Mouse (Mus musculus) myocyte (in vitro differentiated cells): ENCODE data around the gene Gm42674.

Source experiments
- CEBPB ChIP-seq: IDR thresholded peaks from 2 replicates; pipeline ENCODE4 v1.6.1; 2011; ENCODE audit warnings: mild to moderate bottlenecking, moderate library complexity; ENCODE audit not compliant: poor library complexity, insufficient read depth, severe bottlenecking
- E2F4 ChIP-seq: IDR thresholded peaks from one replicate; pipeline ENCODE4 v1.6.1; 2011; ENCODE audit warnings: mild to moderate bottlenecking, control low read depth, moderate library complexity; ENCODE audit not compliant: insufficient read depth
- MAX ChIP-seq: IDR thresholded peaks from one replicate; pipeline ENCODE4 v1.6.1; 2011; ENCODE audit warnings: low read depth, mild to moderate bottlenecking, control low read depth
- MYOG ChIP-seq, 3 experiments: IDR thresholded peaks; one replicate each; pipeline ENCODE4 v1.6.1; 2011; ENCODE audit warnings: control low read depth in 2 of 3, low read depth in 2 of 3, mild to moderate bottlenecking in 2 of 3; ENCODE audit not compliant: insufficient read length in 2 of 3, control insufficient read depth in 1 of 3, insufficient read depth in 1 of 3
- POLR2A ChIP-seq: IDR thresholded peaks from one replicate; pipeline ENCODE4 v1.6.1; 2011; ENCODE audit warnings: low read depth, mild to moderate bottlenecking, control low read depth, moderate library complexity; ENCODE audit not compliant: insufficient read length
- SRF ChIP-seq: IDR thresholded peaks from one replicate; pipeline ENCODE4 v1.6.1; 2011; ENCODE audit warnings: low read depth; ENCODE audit not compliant: control insufficient read depth, insufficient read length
- USF1 ChIP-seq: IDR thresholded peaks from one replicate; pipeline ENCODE4 v1.6.1; 2011; ENCODE audit warnings: low read depth, mild to moderate bottlenecking, control low read depth, moderate library complexity

- TF ChIP-seq POLR2A: no peak
- no peak for TF ChIP-seq E2F4
- TF ChIP-seq USF1: no peak
- no peak for TF ChIP-seq MYOG (IDR thresholded peaks at IDR 0.05; ENCODE audit: control insufficient read depth in 1 of 3, insufficient read depth in 1 of 3, insufficient read length in 2 of 3, low read depth in 2 of 3)
- no peak for TF ChIP-seq MAX
- TF ChIP-seq CEBPB: no peak
- TF ChIP-seq SRF: no peak
Observed at GRCm38 (mm10) chr3:90640981-90641380, 39.3 kb downstream of the Gm42674 start.
